Mouse (Mus musculus) spleen, adult 2 months (tissue): Measurements from ENCODE around the gene H2-M5.

ENCODE experiments used
- CTCF ChIP-seq: fragments of 200-500 bp; IDR thresholded peaks from 2 replicates; pipeline ENCODE4 v1.5.1; 2011; ENCODE audit warnings: mild to moderate bottlenecking, inconsistent platforms; ENCODE audit not compliant: insufficient read depth, insufficient read length, insufficient replicate concordance; ENCODE audit errors: extremely low read depth
- POLR2A ChIP-seq: fragments of 200-500 bp; IDR thresholded peaks from 2 replicates; pipeline ENCODE4 v1.6.1; 2011; ENCODE audit warnings: low read depth, low read length, inconsistent platforms

- TF ChIP-seq POLR2A, result no peak
- TF ChIP-seq CTCF, result no peak
Measured at GRCm38 (mm10) chr17:36982253-36983155, 6.8 kb downstream of the H2-M5 start.
